Mouse (Mus musculus): ENCODE results near the gene 1700012A03Rik. TPM values are rescaled to one million over a fixed set of nuclear protein-coding genes. Genes with fewer than 3 reads are reported as not detected.

1700012A03Rik gene
- total RNA-seq, 2 experiments from 2014 or later = not detected

DNA sequence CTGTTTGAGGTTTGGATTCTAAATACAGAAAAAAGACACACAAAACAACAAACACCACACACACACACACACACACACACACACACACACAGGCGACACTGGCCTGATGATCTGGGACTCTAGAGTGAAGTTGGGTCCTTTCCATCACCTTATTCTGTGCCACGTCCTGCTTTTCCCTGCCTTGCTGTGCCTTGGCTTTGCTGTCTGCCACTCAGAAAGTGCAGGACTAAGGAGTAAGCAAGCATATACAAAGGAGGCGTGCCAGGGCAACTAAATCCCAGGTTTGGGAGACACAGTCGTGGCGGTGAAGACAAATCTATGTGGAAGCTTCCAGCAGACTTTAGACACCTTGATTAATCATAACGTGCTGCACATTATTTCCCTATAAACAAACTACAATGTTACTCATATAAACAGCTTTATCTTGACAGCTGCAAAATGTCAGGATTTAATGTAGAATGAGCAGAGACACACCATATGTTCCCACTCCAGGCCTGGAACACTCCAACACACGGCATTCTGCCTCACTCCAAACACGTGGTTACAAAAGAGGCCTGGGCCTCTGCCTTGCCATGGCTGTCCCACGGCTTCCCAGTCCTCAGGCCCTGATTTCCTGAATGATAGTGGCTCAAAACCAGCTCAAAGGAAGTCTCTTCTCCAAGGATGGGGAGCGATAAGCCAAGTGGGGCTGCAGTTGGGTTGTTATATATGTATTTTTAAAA is 15.9 kb downstream of the 1700012A03Rik start:
- DNase-seq = no peak
- intact Hi-C loops (cut with DNase I; ENCODE audit: low total_unique reads) = no loop called here

DNA sequence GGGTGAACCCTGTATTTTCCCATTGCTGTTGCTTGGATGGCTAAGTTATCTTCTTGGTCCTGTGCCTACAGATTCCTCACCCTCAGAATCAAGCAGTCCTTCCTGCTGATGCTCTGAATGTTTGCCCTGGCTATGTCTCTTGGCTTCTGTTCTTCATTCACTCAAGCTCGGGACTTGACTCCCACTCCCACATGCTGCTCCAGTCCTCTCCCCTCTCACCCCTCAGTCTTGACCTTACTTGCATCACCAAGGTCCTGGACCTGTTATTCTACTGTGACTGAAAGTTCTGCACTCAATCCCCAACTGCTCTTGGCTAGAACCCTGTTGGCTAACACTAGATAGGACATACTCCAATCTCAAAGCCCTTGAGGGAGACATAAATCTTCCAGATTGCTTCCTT is 22.1 kb downstream of the 1700012A03Rik start:
- DNase-seq = no peak

DNA sequence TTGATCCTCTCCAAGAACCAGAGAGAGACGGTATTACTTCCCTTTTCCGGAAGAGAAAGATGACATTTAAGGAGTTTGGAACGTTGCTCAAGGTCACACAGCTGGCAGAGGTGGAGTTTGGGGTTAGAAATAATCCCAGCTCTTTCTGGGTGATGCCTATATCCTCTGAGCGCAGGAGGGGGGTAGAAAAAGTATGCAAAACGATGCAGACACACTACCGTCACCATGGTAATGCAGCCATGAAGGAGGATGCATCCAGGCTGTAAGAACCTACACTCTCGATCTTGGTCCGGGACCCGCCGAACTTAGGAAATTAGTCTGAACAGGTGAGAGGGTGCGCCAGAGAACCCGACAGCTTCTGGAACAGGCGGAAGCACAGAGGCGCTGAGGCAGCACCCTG is 43.3 kb downstream of the 1700012A03Rik start:
- no peak for DNase-seq
- intact Hi-C loops (cut with DNase I; ENCODE audit: low total_unique reads) = no loop called here

More for the DNA sequence above, 22.1 kb downstream of the 1700012A03Rik start:
- intact Hi-C loops (cut with DNase I; ENCODE audit: low total_unique reads) = no loop called here

DNA sequence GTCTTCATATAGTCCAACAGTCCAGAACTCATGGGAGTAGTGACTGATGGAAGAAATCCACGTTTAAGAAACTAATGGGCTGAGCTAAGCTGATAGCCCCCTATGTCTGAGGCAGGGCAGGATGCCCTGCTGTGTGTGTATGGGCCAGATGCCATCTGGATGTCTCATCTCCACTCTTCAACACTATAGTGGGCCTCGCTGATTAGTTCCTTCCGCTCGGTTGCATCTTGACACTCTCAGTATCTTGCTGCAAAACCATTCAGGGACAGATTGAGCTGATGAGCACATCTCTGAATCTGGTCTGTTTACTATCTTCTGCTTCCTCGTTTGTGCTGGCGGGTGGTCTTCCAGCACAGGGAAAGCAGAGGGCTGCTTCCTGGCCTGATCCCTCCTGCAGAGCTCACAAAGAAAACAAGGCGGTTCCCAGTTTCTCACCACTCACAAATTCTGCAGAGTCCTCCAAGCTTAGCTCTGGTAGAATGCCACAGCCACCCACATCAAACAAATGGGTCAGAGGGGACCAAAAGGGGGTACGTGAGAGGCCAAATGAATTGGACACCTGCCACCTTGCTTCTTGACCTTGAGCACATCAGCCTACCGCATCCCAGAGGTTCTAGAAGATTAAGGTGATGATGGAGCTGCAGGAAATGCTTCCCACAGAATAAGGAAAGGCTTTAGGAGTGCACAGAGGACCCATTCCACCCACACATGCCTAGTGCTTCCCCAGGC is 55.7 kb downstream of the 1700012A03Rik start:
- intact Hi-C loops (cut with DNase I; ENCODE audit: low total_unique reads) = no loop called here
- no peak for DNase-seq

Data from gastrocnemius, postnatal 14 days (tissue).